Mouse (Mus musculus) megakaryocyte, adult 5-6 weeks (primary cell): ENCODE results near the gene Epn2. TPM values are rescaled to one million over a fixed set of nuclear protein-coding genes. Genes with fewer than 3 reads are reported as not detected.

Source experiments
- ATAC-seq: 2 replicates; pipeline ENCODE4 v1.8.0; 2016; ENCODE audit warnings: mild to moderate bottlenecking, inconsistent platforms; ENCODE audit not compliant: poor library complexity, severe bottlenecking
- total RNA-seq, 2 experiments: library from RNA; stranded (forward) in 1 of 2; stranded (reverse) in 1 of 2; fragments of 153-499, 151-499 nt in 1 of 2; fragments of 221-1000, 200-1000 nt in 1 of 2; gene quantifications; 2 replicates each; pipeline versions ENCODE4 v1.2.3 to v1.2.4; 2015 to 2017

The Epn2 gene
- total RNA-seq, 2 experiments from 2014 or later: 0.04 TPM; not detected in 1

GRCm38 (mm10) chr11:61492749-61493401 lies 86.6 kb downstream of the Epn2 start:
- ATAC-seq: no peak

GRCm38 (mm10) chr11:61490944-61491520 lies 88.5 kb downstream of the Epn2 start:
- ATAC-seq: no peak

- ATAC-seq: no peak
Measured at GRCm38 (mm10) chr11:61489874-61490273, 89.6 kb downstream of the Epn2 start.

GRCm38 (mm10) chr11:61489085-61489484 lies 90.4 kb downstream of the Epn2 start:
- ATAC-seq: no peak

- no peak for ATAC-seq
Measured at GRCm38 (mm10) chr11:61487936-61488335, 91.6 kb downstream of the Epn2 start.

GRCm38 (mm10) chr11:61487401-61487800 lies 92.1 kb downstream of the Epn2 start:
- no peak for ATAC-seq

GRCm38 (mm10) chr11:61486458-61487219 lies 92.8 kb downstream of the Epn2 start:
- no peak for ATAC-seq

GRCm38 (mm10) chr11:61485541-61486457 lies 93.7 kb downstream of the Epn2 start:
- no peak for ATAC-seq

- no peak for ATAC-seq
Measured at GRCm38 (mm10) chr11:61484613-61485540, 94.6 kb downstream of the Epn2 start, which contains the start of gene Mfap4. Gene Mfap4 (plus strand): TSS chr11:61485431.

GRCm38 (mm10) chr11:61484256-61484612 lies 95.3 kb downstream of the Epn2 start:
- ATAC-seq: no peak

- ATAC-seq: no peak
Measured at GRCm38 (mm10) chr11:61483226-61483845, 96.2 kb downstream of the Epn2 start.

- no peak for ATAC-seq
Measured at GRCm38 (mm10) chr11:61481239-61482090, 98.0 kb downstream of the Epn2 start.

GRCm38 (mm10) chr11:61478788-61479187 lies 100.7 kb downstream of the Epn2 start:
- no peak for ATAC-seq

GRCm38 (mm10) chr11:61477566-61478508 lies 101.7 kb downstream of the Epn2 start:
- no peak for ATAC-seq

GRCm38 (mm10) chr11:61476786-61477382 lies 102.6 kb downstream of the Epn2 start:
- peak; percentile 43; the same call in 1 of the 2 replicates for ATAC-seq

GRCm38 (mm10) chr11:61473630-61474029 lies 105.9 kb downstream of the Epn2 start:
- ATAC-seq: peak; percentile 56

GRCm38 (mm10) chr11:61470880-61471279 lies 108.6 kb downstream of the Epn2 start:
- no peak for ATAC-seq
